In genomic region chr12:80785597-80785996, GRCm38 (mm10) we compare ENCODE assay signal across 2 mouse cellular contexts.
TF ChIP-seq lines count a peak whose summit lies in the region.

No protein-coding gene starts in this region.

TF ChIP-seq in CH12.LX, 34 proteins besides CTCF, POLR2A, EP300 and RAD21:
- TF ChIP-seq NRF1 (IDR thresholded peaks at IDR 0.05; ENCODE audit: low read depth, low read length): no peak
- 0 out of 2 replicates have a peak, but pooled peaks have one; percentile 9 for TF ChIP-seq ZKSCAN1 (IDR thresholded peaks at IDR 0.05; ENCODE audit: borderline replicate concordance, low read depth, low read length)

TF ChIP-seq in MEL, 35 proteins besides CTCF, POLR2A, EP300 and RAD21:
- no peak for TF ChIP-seq POLR2AphosphoS2 (IDR thresholded peaks at IDR 0.05; ENCODE audit: low read length)
- TF ChIP-seq ZC3H11A (IDR thresholded peaks at IDR 0.05; ENCODE audit: low read depth, low read length): no peak
- peak; percentile 93 for TF ChIP-seq ZKSCAN1 (IDR thresholded peaks at IDR 0.05; ENCODE audit: low read depth, low read length)
- TF ChIP-seq ZMIZ1 (IDR thresholded peaks at IDR 0.05; ENCODE audit: low read depth, low read length): no peak
